Mouse (Mus musculus) hindbrain, embryonic 16.5 days (tissue): ENCODE measurements around the gene Zbtb20. TPM values are rescaled to one million over a fixed set of nuclear protein-coding genes. Genes with fewer than 3 reads are reported as not detected.

Experiments
- ATAC-seq: fragments of 200-750 bp; cut with Nextera tagmentation; 2 replicates; pipeline ENCODE4 v1.8.0; 2017; ENCODE audit warnings: moderate TSS enrichment, moderate library complexity
- H3K27ac ChIP-seq: fragments of 300-500 bp; sonication (generic); 2 replicates; pipeline ENCODE4 v1.5.1; 2014; ENCODE audit warnings: low read depth, mild to moderate bottlenecking, control low read depth, low read length, moderate library complexity
- H3K27me3 ChIP-seq: fragments of 300-500 bp; sonication (generic); replicated peaks from 2 replicates; pipeline ENCODE4 v1.6.1; 2014; ENCODE audit warnings: low read length; ENCODE audit not compliant: control insufficient read depth, insufficient read depth
- H3K36me3 ChIP-seq: fragments of 300-500 bp; sonication (generic); 2 replicates; pipeline ENCODE4 v1.6.1; 2014; ENCODE audit warnings: mild to moderate bottlenecking, low read length, moderate library complexity, mixed read lengths; ENCODE audit not compliant: control insufficient read depth, insufficient read depth
- H3K4me1 ChIP-seq: fragments of 300-500 bp; sonication (generic); 2 replicates; pipeline ENCODE4 v1.6.1; 2014; ENCODE audit warnings: low read depth, low read length; ENCODE audit not compliant: control insufficient read depth, insufficient read depth
- H3K4me2 ChIP-seq: fragments of 300-500 bp; sonication (generic); 2 replicates; pipeline ENCODE4 v1.6.1; 2014; ENCODE audit warnings: mild to moderate bottlenecking, low read length, control low read depth, moderate library complexity
- H3K4me3 ChIP-seq: fragments of 300-500 bp; sonication (generic); 2 replicates; pipeline ENCODE4 v1.5.1; 2014; ENCODE audit warnings: mild to moderate bottlenecking, low read length, control low read depth, moderate library complexity
- H3K9ac ChIP-seq: fragments of 300-500 bp; sonication (generic); 2 replicates; pipeline ENCODE4 v1.6.1; 2014; ENCODE audit warnings: low read depth, mild to moderate bottlenecking, control low read depth, low read length, moderate library complexity
- H3K9me3 ChIP-seq: fragments of 300-500 bp; sonication (generic); 2 replicates; pipeline ENCODE4 v1.6.1; 2014; ENCODE audit warnings: mild to moderate bottlenecking, low read length, moderate library complexity; ENCODE audit not compliant: control insufficient read depth
- whole genome bisulfite sequencing: fragments of 180-500 bp; shearing (Covaris S2); extraction: QIAGEN DNeasy Blood & Tissue Kit; methylation state at CpG from one replicate; pipeline ENCODE4 v1.1.7; 2014; 5-methylcytosine and 5-hydroxymethylcytosine counted together
- polyA plus RNA-seq: library from polyadenylated mRNA; unstranded; fragments of >200 nt; fragmentation: Nextera tagmentation; extraction: Ambion mirVana; gene quantifications from 2 replicates; pipeline ENCODE4 v1.2.1, GENCODE M21; 2015

Zbtb20 gene
- polyA plus RNA-seq, 1 experiment from 2014 or later, result 46.6 TPM

GRCm38 (mm10) chr16:43654269-43654668 is 778.6 kb downstream of the Zbtb20 start:
- no peak overlapping the region for H3K27ac ChIP-seq
- no peak overlapping the region for H3K4me3 ChIP-seq
- no peaks in the 10 kb centered on the region for H3K4me1 ChIP-seq
- ATAC-seq, result no peak
- H3K27me3 ChIP-seq, result no peaks in the 10 kb centered on the region
- no peaks in the 10 kb centered on the region for H3K36me3 ChIP-seq
- 83% methylated on average over 3 of the region's 3 CpGs for WGBS
- no peak overlapping the region for H3K4me2 ChIP-seq
- H3K9me3 ChIP-seq, result no peaks in the 10 kb centered on the region
- no peak overlapping the region for H3K9ac ChIP-seq

DNA sequence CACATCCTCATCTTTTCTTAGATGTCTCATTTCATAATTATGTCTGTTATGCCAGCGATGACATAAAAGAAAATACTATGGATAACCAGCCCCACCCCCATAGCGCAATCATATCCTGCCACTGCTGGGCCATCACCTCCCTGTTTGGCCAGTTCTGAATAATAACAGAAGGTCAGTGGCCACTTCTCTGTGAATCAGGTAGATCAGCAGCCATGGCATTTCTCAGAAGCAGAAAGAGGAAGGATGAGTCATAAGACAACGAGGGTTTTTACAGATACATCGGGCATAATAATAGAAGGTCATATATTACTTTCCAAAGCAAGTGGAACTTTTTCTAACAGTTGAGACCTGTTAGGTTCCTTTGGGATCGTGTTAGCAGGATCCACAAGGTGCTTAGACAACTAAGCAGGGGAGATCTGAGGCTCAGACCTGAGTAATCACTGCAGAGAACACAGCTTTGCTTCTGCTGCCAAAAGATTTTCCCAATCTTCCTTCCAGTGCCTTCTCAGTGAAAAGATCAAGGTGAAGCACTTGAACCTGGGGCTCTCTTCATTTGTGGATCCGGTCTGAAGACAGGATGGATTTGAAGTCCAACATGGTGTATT is 779.6 kb downstream of the Zbtb20 start:
- Histone ChIP-seq H3K27me3 (no peaks in the 10 kb centered on the region), H3K4me3 (no peak overlapping the region), H3K36me3 (no peaks in the 10 kb centered on the region), H3K9ac (no peak overlapping the region), H3K4me2 (no peak overlapping the region), H3K27ac (no peak overlapping the region), H3K9me3 (no peaks in the 10 kb centered on the region), H3K4me1 (no peaks in the 10 kb centered on the region)
- no peak for ATAC-seq
- 89% methylated on average over 6 of the region's 6 CpGs for WGBS

GRCm38 (mm10) chr16:43661576-43661975 is 785.9 kb downstream of the Zbtb20 start:
- Histone ChIP-seq H3K27me3 (no peaks in the 10 kb centered on the region), H3K4me1 (no peaks in the 10 kb centered on the region), H3K9ac (no peak overlapping the region), H3K9me3 (no peaks in the 10 kb centered on the region), H3K27ac (no peak overlapping the region), H3K36me3 (no peaks in the 10 kb centered on the region), H3K4me3 (no peak overlapping the region), H3K4me2 (no peak overlapping the region)
- no peak for ATAC-seq
- 93% methylated on average over 5 of the region's 5 CpGs for WGBS

DNA sequence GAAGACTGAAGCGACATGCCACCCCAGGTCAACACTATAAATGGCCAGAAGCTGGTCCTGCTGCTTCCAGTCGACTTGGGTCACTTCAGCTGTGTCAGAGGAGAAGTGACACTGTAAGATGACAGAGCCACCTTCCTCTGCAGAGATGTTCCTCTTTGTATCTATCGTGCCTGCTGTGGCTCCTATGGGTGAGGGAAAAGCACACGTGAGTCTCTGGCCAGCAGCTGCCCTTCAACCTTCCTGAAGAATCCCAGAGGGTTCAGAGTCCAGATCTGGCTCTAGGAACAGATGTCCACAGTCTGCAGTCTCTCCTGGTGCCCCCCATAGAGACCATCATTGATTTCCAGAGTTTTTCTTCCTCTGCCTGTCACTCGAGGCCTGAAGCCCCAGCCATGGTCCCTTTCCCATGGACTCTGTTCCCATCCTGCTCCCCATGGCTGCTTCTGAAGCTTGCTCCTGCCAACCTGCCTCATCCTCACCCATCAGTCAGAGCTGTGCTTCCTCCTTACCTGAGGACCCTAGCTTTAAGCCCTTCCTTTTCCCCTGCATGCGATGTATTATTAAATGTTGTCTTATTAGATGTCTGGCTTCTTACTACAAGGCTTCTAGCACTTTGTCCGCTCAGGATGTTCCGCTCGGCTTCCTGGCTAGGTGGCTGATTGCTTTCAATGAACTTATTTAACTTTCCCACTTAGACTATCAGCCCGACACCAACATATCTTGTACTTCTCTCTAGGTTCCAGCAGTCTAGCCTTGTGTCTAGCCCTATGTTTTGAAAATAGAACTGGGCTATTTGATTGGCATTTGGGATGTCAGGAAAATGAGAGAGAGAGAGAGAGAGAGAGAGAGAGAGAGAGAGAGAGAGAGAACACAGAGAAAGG is 786.7 kb downstream of the Zbtb20 start:
- Histone ChIP-seq H3K4me1 (no peaks in the 10 kb centered on the region), H3K9ac (no peak overlapping the region), H3K9me3 (no peaks in the 10 kb centered on the region), H3K4me2 (no peak overlapping the region), H3K36me3 (no peaks in the 10 kb centered on the region), H3K27ac (no peak overlapping the region), H3K4me3 (no peak overlapping the region), H3K27me3 (no peaks in the 10 kb centered on the region)
- WGBS, result 88% methylated on average over 10 of the region's 10 CpGs
- ATAC-seq, result no peak

- 85% methylated on average over 7 of the region's 7 CpGs for WGBS
- no peaks in the 10 kb centered on the region for H3K4me1 ChIP-seq
- H3K4me2 ChIP-seq, result no peak within 1 kb of the TSS
- no peak within 1 kb of the TSS for H3K9ac ChIP-seq
- no peaks in the 10 kb centered on the region for H3K36me3 ChIP-seq
- ATAC-seq, result no peak
- H3K4me3 ChIP-seq, result no peak within 1 kb of the TSS
- H3K9me3 ChIP-seq, result no peaks in the 10 kb centered on the region
- no peak within 1 kb of the TSS for H3K27ac ChIP-seq
- H3K27me3 ChIP-seq, result no peaks in the 10 kb centered on the region
Observed at GRCm38 (mm10) chr16:43663978-43664579, 788.4 kb downstream of the Zbtb20 start, which contains the start of gene Tigit. Gene Tigit (minus strand): TSS chr16:43664146.

DNA sequence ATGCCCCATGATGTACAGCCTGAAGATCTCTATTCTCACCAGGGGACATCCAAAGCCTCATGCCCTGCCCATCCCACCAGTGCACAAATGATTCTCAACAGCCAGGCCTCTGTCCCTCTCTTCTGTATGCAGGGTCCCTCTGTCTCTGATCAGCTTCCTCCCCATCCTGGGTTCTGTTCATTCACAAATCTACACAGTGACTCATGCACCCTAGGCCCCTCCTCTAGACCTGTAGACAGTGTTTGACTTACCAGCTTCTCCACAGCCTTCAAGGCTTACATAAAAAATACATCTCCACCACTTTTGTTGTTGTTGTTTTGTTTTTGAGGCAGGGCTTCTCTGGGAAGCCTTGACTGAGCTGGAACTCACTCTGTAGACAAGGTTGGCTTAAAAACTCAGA is 789.2 kb downstream of the Zbtb20 start:
- Histone ChIP-seq H3K27me3 (no peaks in the 10 kb centered on the region), H3K9ac (no peak overlapping the region), H3K4me3 (no peak overlapping the region), H3K4me1 (no peaks in the 10 kb centered on the region), H3K9me3 (no peaks in the 10 kb centered on the region), H3K4me2 (no peak overlapping the region), H3K27ac (no peak overlapping the region), H3K36me3 (no peaks in the 10 kb centered on the region)
- no peak for ATAC-seq

DNA sequence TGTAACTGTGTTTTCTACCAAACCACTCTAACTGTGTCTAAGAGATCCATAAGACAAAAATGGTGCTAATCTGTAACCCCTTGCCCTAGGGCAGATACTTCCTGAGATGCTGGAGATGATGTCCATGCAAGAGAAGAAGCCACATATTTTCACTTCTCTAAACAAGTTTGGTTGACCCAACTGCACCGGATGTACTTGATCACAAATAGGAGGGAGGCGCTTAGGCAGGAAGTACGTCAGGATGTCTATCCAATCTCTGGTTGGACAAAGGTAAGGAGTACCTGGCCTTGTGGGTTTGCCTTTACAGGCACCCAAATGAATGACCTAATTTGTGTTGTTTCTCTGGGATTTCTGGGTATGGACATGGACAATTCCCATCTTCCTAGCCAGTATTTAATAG is 792.6 kb downstream of the Zbtb20 start:
- H3K27ac ChIP-seq, result no peak overlapping the region
- H3K4me3 ChIP-seq, result no peak overlapping the region
- no peak overlapping the region for H3K4me2 ChIP-seq
- no peaks in the 10 kb centered on the region for H3K9me3 ChIP-seq
- no peak overlapping the region for H3K9ac ChIP-seq
- H3K36me3 ChIP-seq, result no peaks in the 10 kb centered on the region
- H3K4me1 ChIP-seq, result no peaks in the 10 kb centered on the region
- H3K27me3 ChIP-seq, result no peaks in the 10 kb centered on the region
- WGBS, result 99% methylated on average over 3 of the region's 3 CpGs
- ATAC-seq, result no peak

GRCm38 (mm10) chr16:43671972-43672371 is 796.3 kb downstream of the Zbtb20 start:
- no peaks in the 10 kb centered on the region for H3K36me3 ChIP-seq
- H3K4me1 ChIP-seq, result no peaks in the 10 kb centered on the region
- no peak overlapping the region for H3K27ac ChIP-seq
- no peaks in the 10 kb centered on the region for H3K27me3 ChIP-seq
- H3K9me3 ChIP-seq, result peaks cover 3% of the 10 kb centered on the region; the same call in 1 of the 2 replicates
- no peak overlapping the region for H3K4me2 ChIP-seq
- no peak for ATAC-seq
- WGBS, result 100% methylated on average over 1 of the region's 1 CpGs
- H3K4me3 ChIP-seq, result no peak overlapping the region
- H3K9ac ChIP-seq, result no peak overlapping the region

- no peak for ATAC-seq
- H3K9ac ChIP-seq, result no peak overlapping the region
- no peaks in the 10 kb centered on the region for H3K4me1 ChIP-seq
- no peaks in the 10 kb centered on the region for H3K27me3 ChIP-seq
- no peak overlapping the region for H3K27ac ChIP-seq
- H3K36me3 ChIP-seq, result no peaks in the 10 kb centered on the region
- H3K4me3 ChIP-seq, result no peak overlapping the region
- H3K9me3 ChIP-seq, result peaks cover 3% of the 10 kb centered on the region; the same call in 1 of the 2 replicates
- H3K4me2 ChIP-seq, result no peak overlapping the region
Observed at GRCm38 (mm10) chr16:43672697-43673096, 797.0 kb downstream of the Zbtb20 start.
